Mouse (Mus musculus): ENCODE results near the gene Ramp3. TPM values are rescaled to one million over a fixed set of nuclear protein-coding genes. Genes with fewer than 3 reads are reported as not detected.
A peak's percentile ranks its signal among the peaks of the same experiment; 100 is the strongest.
"Not testable (repeated sequence)": the region's sequence is repeated elsewhere in the genome, so short reads cannot be mapped to it uniquely, and the experiment has no call there.

Ramp3 gene
- polyA plus RNA-seq, 1 experiment from 2014 or later: 10.2 TPM

GRCm38 (mm10) chr11:6639072-6639471 is 19.2 kb upstream of the Ramp3 start:
- no peak for ATAC-seq (replicated peaks)
- H3K9me3 ChIP-seq: no peaks in the 10 kb centered on the region
- no peaks in the 10 kb centered on the region for H3K36me3 ChIP-seq (replicated peaks)
- H3K9ac ChIP-seq: no peak overlapping the region
- WGBS: 81% methylated on average over 6 of the region's 6 CpGs
- no peak overlapping the region for H3K27ac ChIP-seq
- H3K27me3 ChIP-seq (replicated peaks): no peaks in the 10 kb centered on the region
- no peak overlapping the region for H3K4me3 ChIP-seq
- no peak overlapping the region for H3K4me2 ChIP-seq
- H3K4me1 ChIP-seq: no peaks in the 10 kb centered on the region

- Histone ChIP-seq H3K9me3 (no peaks in the 10 kb centered on the region), H3K27ac (no peak overlapping the region), H3K27me3 (replicated peaks) (no peaks in the 10 kb centered on the region), H3K4me3 (no peak overlapping the region), H3K9ac (no peak overlapping the region), H3K36me3 (replicated peaks) (no peaks in the 10 kb centered on the region), H3K4me1 (no peaks in the 10 kb centered on the region), H3K4me2 (no peak overlapping the region)
- WGBS: 65% methylated on average over 6 of the region's 6 CpGs
- ATAC-seq (replicated peaks): peak; percentile 52
These were observed 13.8 kb upstream of the Ramp3 start for GRCm38 (mm10) chr11:6644566-6644965.

GRCm38 (mm10) chr11:6647831-6648724 is 10.2 kb upstream of the Ramp3 start:
- Histone ChIP-seq H3K9ac (no peak overlapping the region), H3K27me3 (replicated peaks) (no peaks in the 10 kb centered on the region), H3K9me3 (no peaks in the 10 kb centered on the region), H3K36me3 (replicated peaks) (no peaks in the 10 kb centered on the region), H3K4me3 (no peak overlapping the region), H3K4me2 (no peak overlapping the region), H3K27ac (no peak overlapping the region), H3K4me1 (no peaks in the 10 kb centered on the region)
- ATAC-seq (replicated peaks): no peak
- WGBS: 58% methylated on average over 9 of the region's 9 CpGs

- no peaks in the 10 kb centered on the region for H3K4me1 ChIP-seq
- no peaks in the 10 kb centered on the region for H3K9me3 ChIP-seq
- no peak overlapping the region for H3K9ac ChIP-seq
- no peak for ATAC-seq (replicated peaks)
- no peak overlapping the region for H3K4me2 ChIP-seq
- no peaks in the 10 kb centered on the region for H3K36me3 ChIP-seq (replicated peaks)
- no peak overlapping the region for H3K4me3 ChIP-seq
- 67% methylated on average over 7 of the region's 7 CpGs for WGBS
- H3K27ac ChIP-seq: no peak overlapping the region
- H3K27me3 ChIP-seq (replicated peaks): no peaks in the 10 kb centered on the region
These were observed 7.8 kb upstream of the Ramp3 start for GRCm38 (mm10) chr11:6650519-6650918.

- H3K27ac ChIP-seq; ATAC-seq (replicated peaks); H3K27me3 ChIP-seq (replicated peaks); H3K9ac ChIP-seq; H3K9me3 ChIP-seq; H3K4me2 ChIP-seq; H3K36me3 ChIP-seq (replicated peaks); H3K4me1 ChIP-seq; H3K4me3 ChIP-seq: not testable (repeated sequence)
- WGBS: 73% methylated on average over 3 of the region's 3 CpGs
These were observed 5.3 kb upstream of the Ramp3 start for GRCm38 (mm10) chr11:6652978-6653377.

GRCm38 (mm10) chr11:6654903-6655302 is 3.4 kb upstream of the Ramp3 start:
- Histone ChIP-seq H3K4me2 (no peak overlapping the region), H3K4me1 (peaks cover 10% of the 10 kb centered on the region), H3K9me3 (no peaks in the 10 kb centered on the region), H3K27ac (no peak overlapping the region), H3K9ac (no peak overlapping the region), H3K4me3 (no peak overlapping the region), H3K36me3 (replicated peaks) (no peaks in the 10 kb centered on the region), H3K27me3 (replicated peaks) (no peaks in the 10 kb centered on the region)
- 0% methylated on average over 2 of the region's 2 CpGs for WGBS
- ATAC-seq (replicated peaks): peak; percentile 74

GRCm38 (mm10) chr11:6661206-6661605 is 2.9 kb downstream of the Ramp3 start:
- Histone ChIP-seq H3K4me2 (no peak overlapping the region), H3K9ac (no peak overlapping the region), H3K9me3 (no peaks in the 10 kb centered on the region), H3K27ac (no peak overlapping the region), H3K4me1 (peaks cover 10% of the 10 kb centered on the region), H3K27me3 (replicated peaks) (no peaks in the 10 kb centered on the region), H3K4me3 (no peak overlapping the region), H3K36me3 (replicated peaks) (no peaks in the 10 kb centered on the region)
- no peak for ATAC-seq (replicated peaks)
- 65% methylated on average over 14 of the region's 14 CpGs for WGBS

GRCm38 (mm10) chr11:6666634-6667033 is 8.3 kb downstream of the Ramp3 start:
- no peak overlapping the region for H3K4me3 ChIP-seq
- ATAC-seq (replicated peaks): no peak
- no peaks in the 10 kb centered on the region for H3K4me1 ChIP-seq
- no peaks in the 10 kb centered on the region for H3K27me3 ChIP-seq (replicated peaks)
- no peaks in the 10 kb centered on the region for H3K9me3 ChIP-seq
- H3K27ac ChIP-seq: no peak overlapping the region
- 84% methylated on average over 2 of the region's 2 CpGs for WGBS
- no peak overlapping the region for H3K4me2 ChIP-seq
- H3K9ac ChIP-seq: no peak overlapping the region
- no peaks in the 10 kb centered on the region for H3K36me3 ChIP-seq (replicated peaks)

GRCm38 (mm10) chr11:6669041-6669440 is 10.7 kb downstream of the Ramp3 start:
- H3K9me3 ChIP-seq: no peaks in the 10 kb centered on the region
- no peak overlapping the region for H3K9ac ChIP-seq
- no peak for ATAC-seq (replicated peaks)
- no peak overlapping the region for H3K27ac ChIP-seq
- H3K4me2 ChIP-seq: no peak overlapping the region
- 41% methylated on average over 9 of the region's 9 CpGs for WGBS
- H3K4me3 ChIP-seq: no peak overlapping the region
- H3K4me1 ChIP-seq: no peaks in the 10 kb centered on the region
- H3K36me3 ChIP-seq (replicated peaks): no peaks in the 10 kb centered on the region
- H3K27me3 ChIP-seq (replicated peaks): no peaks in the 10 kb centered on the region

- Histone ChIP-seq H3K4me3 (no peak overlapping the region), H3K36me3 (replicated peaks) (no peaks in the 10 kb centered on the region), H3K9ac (no peak overlapping the region), H3K4me1 (no peaks in the 10 kb centered on the region), H3K27ac (no peak overlapping the region), H3K4me2 (no peak overlapping the region), H3K9me3 (no peaks in the 10 kb centered on the region), H3K27me3 (replicated peaks) (no peaks in the 10 kb centered on the region)
- 56% methylated on average over 2 of the region's 2 CpGs for WGBS
- ATAC-seq (replicated peaks): no peak
These were observed 11.7 kb downstream of the Ramp3 start for GRCm38 (mm10) chr11:6670044-6670443.

GRCm38 (mm10) chr11:6670826-6671225 is 12.5 kb downstream of the Ramp3 start:
- Histone ChIP-seq H3K4me1 (no peaks in the 10 kb centered on the region), H3K4me2 (no peak overlapping the region), H3K27ac (no peak overlapping the region), H3K9ac (no peak overlapping the region), H3K27me3 (replicated peaks) (no peaks in the 10 kb centered on the region), H3K36me3 (replicated peaks) (no peaks in the 10 kb centered on the region), H3K4me3 (no peak overlapping the region), H3K9me3 (no peaks in the 10 kb centered on the region)
- 88% methylated on average over 4 of the region's 4 CpGs for WGBS
- ATAC-seq (replicated peaks): no peak

- Histone ChIP-seq H3K27ac (no peak overlapping the region), H3K4me3 (no peak overlapping the region), H3K4me1 (no peaks in the 10 kb centered on the region), H3K36me3 (replicated peaks) (no peaks in the 10 kb centered on the region), H3K27me3 (replicated peaks) (no peaks in the 10 kb centered on the region), H3K9me3 (no peaks in the 10 kb centered on the region), H3K9ac (no peak overlapping the region), H3K4me2 (no peak overlapping the region)
- 89% methylated on average over 9 of the region's 9 CpGs for WGBS
- no peak for ATAC-seq (replicated peaks)
These were observed 16.4 kb downstream of the Ramp3 start for GRCm38 (mm10) chr11:6674701-6675100.

- 79% methylated on average over 7 of the region's 7 CpGs for WGBS
- Histone ChIP-seq H3K9ac (no peak overlapping the region), H3K27ac (no peak overlapping the region), H3K36me3 (replicated peaks) (no peaks in the 10 kb centered on the region), H3K4me1 (no peaks in the 10 kb centered on the region), H3K9me3 (no peaks in the 10 kb centered on the region), H3K27me3 (replicated peaks) (no peaks in the 10 kb centered on the region), H3K4me3 (no peak overlapping the region), H3K4me2 (no peak overlapping the region)
- no peak for ATAC-seq (replicated peaks)
These were observed 17.1 kb downstream of the Ramp3 start for GRCm38 (mm10) chr11:6675402-6675801.
